Mouse (Mus musculus): ENCODE data around the gene Slc13a3.
A peak's percentile ranks its signal among the peaks of the same experiment; 100 is the strongest.

Slc13a3 gene

DNA sequence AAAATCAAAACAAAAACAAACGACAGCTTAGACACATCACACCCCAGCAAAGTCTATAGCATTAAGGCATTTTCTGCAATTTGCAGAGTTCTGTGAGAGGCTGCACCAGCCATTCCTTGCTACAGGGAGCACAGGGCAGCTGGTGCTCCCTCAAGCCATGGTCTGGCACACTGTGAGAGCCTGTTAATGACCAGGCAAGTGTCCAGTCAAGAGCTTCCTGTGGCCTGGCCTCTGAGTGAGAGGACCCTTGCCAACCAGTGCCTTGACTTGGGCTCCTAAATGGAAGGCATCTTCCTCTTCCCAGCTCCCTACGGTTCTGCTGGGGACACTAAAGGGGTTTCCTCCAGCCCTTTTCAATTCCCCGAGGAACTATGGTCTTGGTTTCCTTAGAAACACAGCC, 59.1 kb downstream of the Slc13a3 start:
- no peak for DNase-seq

DNA sequence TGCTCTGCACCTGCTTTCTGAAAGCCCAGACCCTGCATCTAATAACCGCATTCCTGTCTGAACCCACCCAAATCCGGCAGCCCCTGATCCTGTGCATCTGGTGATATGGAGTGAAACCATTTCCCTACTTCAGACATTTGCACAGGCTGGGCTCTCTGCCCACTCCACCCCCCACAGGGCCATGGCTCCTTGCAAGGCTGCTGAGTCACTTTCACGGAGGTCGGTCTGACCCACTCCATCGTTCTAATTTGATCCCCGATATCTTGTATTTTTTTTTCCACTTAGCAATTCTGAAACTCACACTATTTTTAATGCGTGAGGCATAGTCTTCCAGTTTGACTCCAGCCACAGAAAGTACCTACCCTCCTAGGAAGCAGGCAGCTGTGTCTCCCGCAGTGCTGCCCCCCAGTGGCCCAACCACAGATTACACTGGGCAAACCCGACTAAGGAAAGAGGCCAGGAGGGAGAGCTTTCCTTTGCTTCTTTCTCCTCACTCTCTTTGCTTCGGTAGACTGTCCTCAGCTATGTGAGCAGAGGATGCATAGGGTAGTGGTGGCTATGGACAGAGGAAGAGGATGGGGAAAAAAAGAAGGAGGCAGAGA, 65.2 kb downstream of the Slc13a3 start:
- peak; percentile 63 to 75 for DNase-seq

DNA sequence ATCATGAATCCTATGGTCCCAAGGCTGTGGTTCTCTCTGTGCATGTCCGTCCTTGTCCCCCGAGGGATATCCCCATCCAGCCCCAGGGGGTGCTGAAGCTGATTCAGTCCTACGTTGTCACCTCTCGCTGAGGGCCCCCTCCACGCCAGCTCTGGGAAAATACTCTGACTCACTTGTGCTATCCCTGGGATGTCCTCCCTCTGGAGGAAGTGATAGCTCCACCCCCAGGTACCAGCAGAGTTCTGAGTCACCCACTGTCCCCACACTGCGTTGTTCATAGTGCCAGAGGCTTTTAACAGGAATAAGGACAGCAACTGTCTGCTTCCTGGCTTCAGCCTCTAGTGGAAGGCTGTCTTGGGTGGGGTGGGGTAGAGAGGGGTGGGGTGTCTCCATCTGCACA, 67.7 kb downstream of the Slc13a3 start:
- peak in 1 of 2 experiments; percentile 11 for DNase-seq

DNA sequence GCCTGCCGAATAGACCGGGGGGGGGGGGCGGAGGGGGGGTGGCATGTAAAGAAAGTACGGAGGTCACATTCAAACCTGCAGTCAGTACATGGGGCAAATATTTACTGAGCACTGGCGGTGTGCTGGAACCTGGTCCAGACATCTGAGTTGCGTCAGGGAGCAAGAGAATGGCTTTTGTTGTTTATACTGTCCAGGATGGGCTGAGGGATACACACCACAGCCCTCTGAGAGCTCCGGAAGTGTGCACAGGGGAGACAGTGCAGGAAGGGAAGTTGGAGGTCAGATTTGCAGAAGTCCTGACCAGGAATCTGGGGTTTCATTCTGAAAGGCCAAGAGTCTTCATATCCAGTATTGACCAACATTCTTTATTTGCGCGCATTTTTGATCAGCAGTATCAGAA, 68.1 kb downstream of the Slc13a3 start:
- peak in 1 of 2 experiments; percentile 34 for DNase-seq

DNA sequence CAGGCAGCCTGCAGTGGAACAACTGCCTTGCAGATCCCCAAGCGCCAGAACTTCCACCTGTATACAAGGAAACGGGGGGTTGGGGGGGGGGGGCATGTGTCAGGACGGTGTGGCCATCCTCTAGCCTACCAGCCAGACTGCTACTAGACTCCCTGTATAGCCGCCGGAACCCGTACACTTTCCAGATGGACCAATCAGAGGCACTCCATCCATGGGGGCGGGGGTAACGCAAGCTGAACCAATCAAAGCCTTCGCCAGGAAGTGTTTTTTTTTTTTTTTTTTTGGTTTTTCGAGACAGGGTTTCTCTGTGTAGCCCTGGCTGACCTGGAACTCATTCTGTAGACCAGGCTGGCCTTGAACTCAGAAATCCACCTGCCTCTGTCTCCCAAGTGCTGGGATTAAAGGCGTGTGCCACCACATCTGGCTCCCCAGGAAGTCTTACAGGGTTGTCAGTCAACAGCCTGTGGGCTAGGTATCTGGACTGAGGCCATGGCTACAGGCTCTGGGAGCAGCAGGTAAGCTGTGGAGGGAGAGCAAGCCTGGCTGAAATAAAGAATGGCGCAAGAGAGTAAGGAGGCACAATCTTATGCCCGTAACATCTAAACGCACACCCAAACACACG, 74.8 kb downstream of the Slc13a3 start:
- DNase-seq, result no peak

DNA sequence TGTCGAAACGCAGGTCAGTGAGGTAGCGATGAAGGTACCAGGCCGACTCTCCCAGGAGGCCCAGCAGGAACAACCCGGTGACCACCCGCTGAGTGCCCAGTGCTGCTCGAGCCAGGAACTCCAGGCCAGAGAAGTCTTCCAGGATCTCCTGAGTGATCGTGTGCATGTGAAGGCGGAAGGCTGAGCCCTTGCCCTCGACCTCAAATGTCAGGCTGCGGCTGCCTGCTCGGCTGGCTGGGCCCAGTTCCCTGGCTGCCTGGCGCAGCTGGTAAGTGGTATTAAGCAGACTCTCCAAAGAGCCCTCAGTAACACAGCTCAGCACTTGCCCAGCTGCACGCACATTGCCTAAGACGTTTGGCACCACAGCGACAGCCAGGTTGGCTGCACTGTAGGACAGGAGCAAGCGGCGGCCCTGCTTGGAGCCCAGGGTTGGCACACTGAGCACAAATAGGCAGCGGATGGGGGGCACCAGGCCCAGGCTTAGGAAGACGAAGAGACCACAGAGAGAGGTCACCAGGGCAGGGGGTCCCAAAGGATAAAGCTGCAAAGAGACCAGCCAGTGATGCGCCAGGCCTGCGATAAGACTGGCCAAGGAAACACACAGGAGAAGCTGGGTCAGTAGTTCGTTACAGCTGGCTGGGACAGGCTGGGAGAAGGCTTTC, 75.4 kb downstream of the Slc13a3 start:
- peak; percentile 41 to 44 for DNase-seq

- peak in 1 of 2 experiments; percentile 19 for DNase-seq
These were observed 76.1 kb downstream of the Slc13a3 start for GRCm38 (mm10) chr2:165396831-165397501.

DNA sequence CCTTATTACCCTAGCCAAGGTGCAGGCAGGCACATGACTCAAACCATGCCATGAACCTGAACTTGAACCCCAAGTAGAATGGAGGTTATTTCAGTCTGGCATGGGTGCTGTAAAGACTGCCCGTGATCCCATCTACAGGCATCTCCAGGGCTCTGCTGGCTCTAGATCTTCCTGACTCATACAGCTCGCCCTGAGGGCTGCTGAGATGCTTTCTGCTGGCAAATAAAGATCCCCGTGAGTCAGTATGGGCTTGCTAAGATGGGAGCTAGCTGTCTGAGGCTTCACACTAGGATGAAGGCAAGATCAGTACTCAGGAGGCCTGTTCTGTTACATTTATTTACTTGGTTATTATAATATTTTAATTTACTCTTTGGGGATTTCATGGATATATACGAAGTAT, 80.9 kb downstream of the Slc13a3 start:
- DNase-seq, result no peak

- peak in 1 of 2 experiments; percentile 31 for DNase-seq
These were observed 81.5 kb downstream of the Slc13a3 start for GRCm38 (mm10) chr2:165391561-165391960.

GRCm38 (mm10) chr2:165389299-165389952, 83.6 kb downstream of the Slc13a3 start:
- no peak for DNase-seq

GRCm38 (mm10) chr2:165387844-165388495, 85.1 kb downstream of the Slc13a3 start, which contains the start of gene Zfp334:
TSS of gene Zfp334 (minus strand) at chr2:165388259.
- peak; percentile 93 to 95 for DNase-seq

DNA sequence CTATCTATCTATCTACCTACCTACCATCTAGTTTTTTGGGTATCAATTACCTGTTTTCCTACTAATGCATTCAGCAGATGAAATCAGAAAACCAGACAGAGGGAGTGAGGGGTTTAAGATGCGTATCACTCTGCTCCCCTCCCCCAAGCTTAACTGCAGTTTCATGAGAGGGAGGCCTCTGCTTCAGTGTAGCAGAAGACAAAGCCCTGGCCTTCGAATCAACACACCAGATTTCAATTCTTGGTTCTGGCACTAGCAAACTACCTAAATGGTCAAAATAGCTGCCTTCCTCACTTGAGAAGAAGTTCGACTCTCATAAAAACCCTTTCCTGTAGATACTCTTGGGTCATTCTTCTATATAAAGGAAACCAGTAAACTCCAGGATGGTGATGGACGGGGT, 85.7 kb downstream of the Slc13a3 start:
- no peak for DNase-seq

GRCm38 (mm10) chr2:165380050-165380449, 93.0 kb downstream of the Slc13a3 start:
- no peak for DNase-seq

- no peak for DNase-seq
These were observed 97.0 kb downstream of the Slc13a3 start for GRCm38 (mm10) chr2:165376001-165376400.

DNA sequence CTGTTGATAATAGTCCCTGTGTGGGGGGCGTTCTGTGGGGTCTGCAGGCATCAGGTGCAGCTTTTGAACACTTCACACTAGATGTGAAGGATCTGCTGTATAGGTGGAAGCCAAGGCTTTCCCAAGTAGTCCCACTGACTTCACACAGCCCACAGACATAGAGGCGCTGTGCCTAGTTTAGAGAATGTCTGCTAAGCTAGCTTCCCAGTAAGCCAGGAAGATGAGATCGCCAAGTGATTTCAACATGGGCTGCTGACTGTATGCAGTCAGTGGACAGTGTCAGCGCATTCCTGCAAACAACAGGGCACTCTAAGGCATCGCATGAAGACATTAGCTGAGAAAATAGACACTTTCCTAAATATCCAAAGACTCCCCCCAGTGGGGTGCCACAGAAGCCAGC, 97.6 kb downstream of the Slc13a3 start:
- no peak for DNase-seq

DNA sequence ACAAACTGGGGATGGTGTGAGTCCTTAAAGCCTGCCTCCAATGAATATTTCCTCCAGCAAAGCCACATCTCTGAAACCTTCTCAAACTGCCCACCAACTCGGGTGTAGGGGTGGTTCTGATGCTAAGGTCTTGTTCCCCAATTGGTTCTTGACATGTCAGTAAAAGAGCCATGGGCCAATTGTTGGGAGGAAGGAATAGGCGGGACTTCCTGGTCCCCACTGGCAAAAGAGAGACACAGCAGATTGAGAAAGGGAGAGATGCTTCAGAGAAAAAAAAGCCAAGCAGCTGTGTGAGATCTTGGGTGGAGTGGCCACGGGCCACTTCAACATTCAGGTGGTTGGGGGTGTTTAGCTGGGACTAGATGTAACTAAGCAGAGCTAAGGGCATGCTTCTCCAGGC, 102.0 kb downstream of the Slc13a3 start:
- no peak for DNase-seq

DNA sequence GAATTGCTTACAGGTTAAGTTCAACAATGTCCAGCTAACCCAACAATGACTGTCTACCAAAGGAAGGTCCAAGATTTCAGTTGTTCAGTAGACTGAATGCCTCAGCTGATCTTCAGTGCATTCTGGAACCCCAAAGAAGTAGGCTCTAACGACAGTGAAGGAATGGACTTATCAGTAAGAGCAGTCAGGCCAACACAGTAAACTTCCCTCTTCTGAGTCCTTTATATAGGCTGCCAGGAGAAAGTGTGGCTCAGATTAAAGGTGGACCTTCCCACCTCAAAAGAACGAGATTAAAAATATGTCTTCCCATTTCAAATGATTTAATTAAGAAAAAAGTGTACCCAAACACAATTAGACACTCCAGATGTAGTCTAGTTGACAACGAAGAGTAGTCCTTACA, 102.7 kb downstream of the Slc13a3 start:
- no peak for DNase-seq

- DNase-seq, result no peak
These were observed 104.5 kb downstream of the Slc13a3 start, which contains the start of gene Zfp663 for GRCm38 (mm10) chr2:165368496-165368895. TSS of gene Zfp663 (minus strand) at chr2:165368729.

DNA sequence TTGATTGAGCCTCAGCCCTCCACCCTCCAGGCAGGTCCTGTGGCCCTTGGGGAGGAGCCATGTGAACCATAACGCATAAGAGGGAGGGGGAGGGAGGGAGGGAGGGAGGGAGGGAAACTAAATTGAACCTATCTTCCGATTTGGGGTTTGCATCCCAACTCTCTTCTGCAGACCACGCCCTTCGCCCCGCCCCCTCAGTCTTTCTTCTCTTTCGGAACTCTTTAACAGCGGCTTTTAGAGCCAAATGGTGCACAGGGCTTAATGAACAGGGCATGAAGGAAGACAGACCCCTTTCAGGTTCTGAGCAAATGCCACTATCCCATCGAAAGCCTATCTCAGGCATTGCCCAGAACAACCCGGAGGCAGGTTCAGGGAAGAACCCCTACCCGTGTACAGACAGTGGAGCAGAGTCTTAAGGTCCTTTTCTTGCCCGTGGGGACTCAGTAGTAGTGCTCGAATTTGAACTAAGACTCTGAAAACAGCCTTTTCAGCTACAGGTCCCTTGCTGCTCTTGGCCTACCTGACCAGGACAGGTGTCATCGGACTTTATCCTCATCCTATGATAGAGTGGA, 105.1 kb downstream of the Slc13a3 start:
- peak; percentile 12 to 36 for DNase-seq

DNA sequence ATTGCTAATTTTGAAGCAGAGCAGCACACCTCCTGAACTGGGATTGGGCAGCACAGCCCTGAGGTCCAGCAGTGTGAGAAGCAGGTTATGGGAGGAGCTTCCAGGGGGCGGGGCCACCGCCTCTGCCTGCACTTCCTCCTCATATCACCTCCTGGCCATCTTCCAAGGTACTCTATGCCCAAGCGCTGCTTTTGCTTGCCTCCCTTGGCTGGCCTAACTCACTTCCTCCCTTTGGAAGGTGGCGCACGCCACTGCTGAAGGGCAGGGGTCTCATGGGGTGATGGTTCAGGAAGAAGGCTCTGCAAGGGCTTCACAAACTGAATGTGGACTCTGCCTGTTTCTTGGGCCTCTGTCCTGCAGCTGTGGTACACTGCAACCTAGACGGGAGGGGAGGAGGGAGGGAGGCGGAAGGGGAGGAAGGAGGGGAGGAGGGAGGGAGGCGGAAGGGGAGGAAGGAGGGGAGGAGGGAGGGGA, 105.9 kb downstream of the Slc13a3 start:
- peak; percentile 77 to 86 for DNase-seq

DNA sequence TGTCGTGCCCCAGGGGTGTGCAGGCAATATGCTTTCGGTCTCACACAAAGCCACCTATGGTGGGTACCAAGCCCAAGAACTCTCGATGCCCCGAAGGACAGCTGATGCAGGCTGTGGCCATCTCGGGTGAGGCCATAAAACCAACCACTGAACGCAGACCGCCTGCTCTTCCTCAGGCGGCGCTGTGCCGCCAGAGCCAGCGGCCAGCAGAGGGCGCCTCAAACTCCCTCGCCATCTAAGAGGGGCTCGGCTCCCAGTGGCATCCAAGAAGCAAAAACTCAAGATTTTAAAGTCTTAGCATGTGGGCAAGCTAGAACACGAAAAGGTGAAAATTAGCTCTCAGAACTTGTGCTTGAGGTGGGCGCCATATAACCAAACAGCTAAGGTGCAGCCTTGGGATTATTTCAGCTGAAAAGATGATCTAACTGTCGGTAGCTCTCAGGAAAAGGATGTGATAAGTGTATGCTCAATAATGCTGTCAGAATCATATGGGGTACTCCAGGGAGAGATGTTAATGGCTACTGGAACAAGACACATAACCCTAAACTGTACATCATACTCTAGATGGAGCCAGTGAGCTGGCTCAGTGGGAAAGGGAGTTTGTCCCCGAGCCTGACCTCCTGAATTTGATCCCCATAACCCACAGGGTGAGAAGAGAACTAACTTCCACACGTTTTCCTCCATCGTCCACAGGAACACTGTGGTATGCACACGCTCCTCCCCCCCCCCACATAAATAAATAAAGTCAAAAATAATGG, 108.5 kb downstream of the Slc13a3 start:
- DNase-seq, result peak; percentile 9 to 29
